Mouse (Mus musculus) midbrain, postnatal 0 days (tissue): ENCODE measurements at regions not wholly inside any gene's neighbourhood (a gene's known extent, or its start where the extent isn't known, plus 50 kb on each side); places are given as distances from the start of the nearest gene placed in this dataset.

ENCODE experiments used
- ATAC-seq: fragments of 200-750 bp; cut with Nextera tagmentation; 2 replicates; pipeline ENCODE4 v1.8.0; 2017; ENCODE audit warnings: moderate number of reproducible peaks, mild to moderate bottlenecking, moderate TSS enrichment, moderate library complexity; ENCODE audit not compliant: low FRiP score
- DNase-seq: peaks from one replicate; pipeline ENCODE4 v3.0.0-alpha.2; 2015; ENCODE audit warnings: low spot score
- H3K27ac ChIP-seq: fragments of 300-500 bp; sonication (generic); 2 replicates; pipeline ENCODE4 v1.5.1; 2014; ENCODE audit warnings: low read depth, mild to moderate bottlenecking, low read length, mixed read lengths
- H3K27me3 ChIP-seq: fragments of 300-500 bp; sonication (generic); 2 replicates; pipeline ENCODE4 v1.6.1; 2014; ENCODE audit warnings: low read length, control low read depth, mixed read lengths; ENCODE audit not compliant: insufficient read depth
- H3K36me3 ChIP-seq: fragments of 300-500 bp; sonication (generic); 2 replicates; pipeline ENCODE4 v1.6.1; 2014; ENCODE audit warnings: low read length, control low read depth, mixed read lengths; ENCODE audit not compliant: insufficient read depth
- H3K4me1 ChIP-seq: fragments of 300-500 bp; sonication (generic); 2 replicates; pipeline ENCODE4 v1.6.1; 2014; ENCODE audit warnings: mild to moderate bottlenecking, control low read depth, antibody characterized with exemption, low read length, mixed read lengths; ENCODE audit not compliant: insufficient read depth
- H3K4me2 ChIP-seq: fragments of 300-500 bp; sonication (generic); 2 replicates; pipeline ENCODE4 v1.6.1; 2014; ENCODE audit warnings: low read depth, mild to moderate bottlenecking, low read length, mixed read lengths; ENCODE audit not compliant: poor library complexity, severe bottlenecking
- H3K4me3 ChIP-seq: fragments of 300-500 bp; sonication (generic); 2 replicates; pipeline ENCODE4 v1.5.1; 2014; ENCODE audit warnings: low read depth, mild to moderate bottlenecking, low read length, moderate library complexity
- H3K9ac ChIP-seq: fragments of 300-500 bp; sonication (generic); replicated peaks from 2 replicates; pipeline ENCODE4 v1.6.1; 2014; ENCODE audit warnings: mild to moderate bottlenecking, low read length, moderate library complexity, mixed read lengths; ENCODE audit not compliant: poor library complexity, severe bottlenecking
- H3K9me3 ChIP-seq: fragments of 300-500 bp; sonication (generic); 2 replicates; pipeline ENCODE4 v1.6.1; 2016; ENCODE audit warnings: low read length, control low read depth
- CTCF ChIP-seq: IDR thresholded peaks from 2 replicates; pipeline ENCODE4 v1.5.1; 2016; ENCODE audit warnings: antibody characterized with exemption, mild to moderate bottlenecking
- WGBS: fragments of 180-500 bp; shearing (Covaris S2); extraction: QIAGEN DNeasy Blood & Tissue Kit; methylation state at CpG from one replicate; pipeline ENCODE4 v1.1.7; 2014; 5-methylcytosine and 5-hydroxymethylcytosine counted together

GRCm38 (mm10) chr14:81387566-81387965 lies 1403.7 kb downstream of the Olfm4 start:
- Histone ChIP-seq H3K36me3 (no peaks in the 10 kb centered on the region), H3K4me3 (no peak overlapping the region), H3K9ac (no peak overlapping the region), H3K4me1 (no peaks in the 10 kb centered on the region), H3K4me2 (no peak overlapping the region), H3K27me3 (no peaks in the 10 kb centered on the region), H3K27ac (no peak overlapping the region), H3K9me3 (no peaks in the 10 kb centered on the region)
- 86% methylated on average over 2 of the region's 2 CpGs for WGBS
- DNase-seq, result no peak
- no peak for ATAC-seq
- TF ChIP-seq CTCF, result no peak
